Mouse (Mus musculus) urinary bladder, postnatal 36 days (tissue): ENCODE results near the gene Snrpn.
A peak's percentile ranks its signal among the peaks of the same experiment; 100 is the strongest.
"Not testable (repeated sequence)": the region's sequence is repeated elsewhere in the genome, so short reads cannot be mapped to it uniquely, and the experiment has no call there.

Source experiments
- DNase-seq, 2 experiments: peaks; one replicate each; pipeline ENCODE4 v3.0.0; 2022; ENCODE audit warnings: low spot score in 2 of 2, mixed read lengths in 1 of 2

The Snrpn gene

GRCm38 (mm10) chr7:60139742-60140480, at the start of gene Snrpn:
Gene Snrpn, minus strand, starts transcription at chr7:60140219.
- DNase-seq, result no peak

GRCm38 (mm10) chr7:60170250-60171185, 30.5 kb upstream of the Snrpn start:
- no peak for DNase-seq

GRCm38 (mm10) chr7:60125332-60125731, 14.7 kb downstream of the Snrpn start:
- DNase-seq, result no peak

GRCm38 (mm10) chr7:60123086-60123624, 16.9 kb downstream of the Snrpn start:
- not testable (repeated sequence) for DNase-seq

GRCm38 (mm10) chr7:60122434-60123085, 17.5 kb downstream of the Snrpn start:
- DNase-seq, result no peak

- no peak for DNase-seq
Measured at GRCm38 (mm10) chr7:60097154-60097859, 42.7 kb downstream of the Snrpn start.

GRCm38 (mm10) chr7:60076301-60076700, 63.7 kb downstream of the Snrpn start:
- no peak for DNase-seq

GRCm38 (mm10) chr7:60047481-60048201, 92.4 kb downstream of the Snrpn start:
- no peak for DNase-seq

GRCm38 (mm10) chr7:60013186-60013585, 126.8 kb downstream of the Snrpn start:
- no peak for DNase-seq

- DNase-seq, result no peak
Measured at GRCm38 (mm10) chr7:60007727-60008360, 132.2 kb downstream of the Snrpn start.

GRCm38 (mm10) chr7:60006262-60006661, 133.8 kb downstream of the Snrpn start:
- DNase-seq, result no peak

GRCm38 (mm10) chr7:60004606-60005330, 135.3 kb downstream of the Snrpn start, which contains the start of the genes Snurf and Gm38393:
Gene Snurf, minus strand, starts transcription at chr7:60005049.
Gene Gm38393, minus strand, starts transcription at chr7:60005064.
- peak; percentile 11 to 34 for DNase-seq

GRCm38 (mm10) chr7:60003921-60004605, 136.0 kb downstream of the Snrpn start:
- peak in 1 of 2 experiments; percentile 5 for DNase-seq

- DNase-seq, result no peak
Measured at GRCm38 (mm10) chr7:60003006-60003865, 136.8 kb downstream of the Snrpn start.

- no peak for DNase-seq
Measured at GRCm38 (mm10) chr7:59978646-59979045, 161.4 kb downstream of the Snrpn start.
